Mouse (Mus musculus) testis, adult 2 months (tissue): Measurements from ENCODE around the gene Myadm.

ENCODE experiments used
- CTCF ChIP-seq: fragments of 200-500 bp; IDR thresholded peaks from 2 replicates; pipeline ENCODE4 v1.5.1; 2012; ENCODE audit warnings: low read depth, mild to moderate bottlenecking, inconsistent platforms, low read length, moderate library complexity; ENCODE audit not compliant: control insufficient read depth, insufficient read depth, insufficient replicate concordance
- POLR2A ChIP-seq: fragments of 200-500 bp; IDR thresholded peaks from 2 replicates; pipeline ENCODE4 v1.6.1; 2012; ENCODE audit warnings: low read depth, mild to moderate bottlenecking, inconsistent platforms, low read length, moderate library complexity; ENCODE audit not compliant: control insufficient read depth

DNA sequence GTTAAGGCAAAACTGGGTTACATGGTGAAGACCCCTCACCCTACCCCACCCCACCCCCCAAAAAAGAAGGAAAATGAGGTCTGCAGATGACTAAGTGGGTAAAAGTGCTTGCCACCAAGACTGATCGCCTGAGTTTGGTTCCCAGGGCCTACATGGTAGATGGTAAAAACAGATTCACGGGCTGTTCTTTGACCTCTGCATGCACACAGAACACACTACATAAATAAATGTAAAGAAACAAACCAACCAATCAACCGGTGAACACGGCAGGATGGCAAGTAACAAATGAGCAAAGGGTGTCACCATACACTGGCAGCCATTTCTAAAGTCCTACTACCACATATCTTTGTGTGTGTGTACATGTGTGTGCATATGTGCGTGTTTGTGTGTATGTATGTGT lies 59.4 kb downstream of the Myadm start:
- TF ChIP-seq CTCF = no peak
- no peak for TF ChIP-seq POLR2A
